Mouse (Mus musculus) cerebellum, adult 8-10 months (tissue): ENCODE measurements around the gene Vps37c.

Experiments
- DNase-seq: peaks from one replicate; pipeline ENCODE4 v3.0.0; 2022

Gene Vps37c

GRCm38 (mm10) chr19:10742565-10742964 is 54.0 kb downstream of the Vps37c start:
- no peak for DNase-seq

- DNase-seq = no peak
These were observed 58.6 kb downstream of the Vps37c start for GRCm38 (mm10) chr19:10747182-10747581.

GRCm38 (mm10) chr19:10747718-10748117 is 59.2 kb downstream of the Vps37c start:
- DNase-seq = no peak

GRCm38 (mm10) chr19:10748401-10749102 is 60.0 kb downstream of the Vps37c start:
- DNase-seq = no peak

- DNase-seq = no peak
These were observed 60.8 kb downstream of the Vps37c start for GRCm38 (mm10) chr19:10749295-10749694.

GRCm38 (mm10) chr19:10750161-10750560 is 61.6 kb downstream of the Vps37c start:
- no peak for DNase-seq

GRCm38 (mm10) chr19:10751607-10752006 is 63.1 kb downstream of the Vps37c start:
- no peak for DNase-seq

GRCm38 (mm10) chr19:10752106-10752505 is 63.6 kb downstream of the Vps37c start:
- no peak for DNase-seq

GRCm38 (mm10) chr19:10752646-10753045 is 64.1 kb downstream of the Vps37c start:
- DNase-seq = no peak

- DNase-seq = peak; percentile 55
These were observed 68.6 kb downstream of the Vps37c start for GRCm38 (mm10) chr19:10757125-10757524.

- peak; percentile 59 for DNase-seq
These were observed 69.0 kb downstream of the Vps37c start for GRCm38 (mm10) chr19:10757526-10757925.

- no peak for DNase-seq
These were observed 70.2 kb downstream of the Vps37c start for GRCm38 (mm10) chr19:10758708-10759107.

- no peak for DNase-seq
These were observed 71.0 kb downstream of the Vps37c start for GRCm38 (mm10) chr19:10759525-10759924.

GRCm38 (mm10) chr19:10759983-10760831 is 71.7 kb downstream of the Vps37c start:
- peak; percentile 73 for DNase-seq

- DNase-seq = no peak
These were observed 73.4 kb downstream of the Vps37c start for GRCm38 (mm10) chr19:10761794-10762415.

GRCm38 (mm10) chr19:10762468-10762867 is 73.9 kb downstream of the Vps37c start:
- no peak for DNase-seq

- peak; percentile 39 for DNase-seq
These were observed 75.0 kb downstream of the Vps37c start for GRCm38 (mm10) chr19:10763381-10764031.
